Mouse (Mus musculus): ENCODE results near the gene Parvb.

GRCm38 (mm10) chr15:84280309-84280708 is 48.5 kb downstream of the Parvb start:
- TF ChIP-seq CTCF (IDR thresholded peaks at IDR 0.05; ENCODE audit: low read depth, low read length) (no peak), TAL1 (conservative IDR thresholded peaks at IDR 0.05; ENCODE audit: low read depth, low read length) (no peak), GATA2 (IDR thresholded peaks at IDR 0.05; ENCODE audit: borderline replicate concordance, low read depth, low read length) (no peak), GATA1 (IDR thresholded peaks at IDR 0.05; ENCODE audit: borderline replicate concordance, low read length) (no peak), POLR2AphosphoS5 (IDR thresholded peaks at IDR 0.05; ENCODE audit: insufficient replicate concordance, low read depth, low read length) (no peak)

Data from G1E (cell line).